Mouse (Mus musculus) cortical plate, adult 2 months (tissue): Measurements from ENCODE around the gene Fam50a. TPM values are rescaled to one million over a fixed set of nuclear protein-coding genes. Genes with fewer than 3 reads are reported as not detected.

Experiments used
- H3K27ac ChIP-seq: fragments of 200-500 bp; 2 replicates; pipeline ENCODE4 v1.5.1; 2012; ENCODE audit warnings: low read length, control low read depth, inconsistent platforms; ENCODE audit not compliant: insufficient read depth
- H3K4me1 ChIP-seq: fragments of 200-500 bp; 2 replicates; pipeline ENCODE4 v1.6.1; 2011; ENCODE audit warnings: low read length; ENCODE audit not compliant: control insufficient read depth, insufficient read depth
- H3K4me3 ChIP-seq: fragments of 200-500 bp; 2 replicates; pipeline ENCODE4 v1.5.1; 2011; ENCODE audit warnings: mild to moderate bottlenecking, low read length, control low read depth; ENCODE audit not compliant: insufficient read depth
- CTCF ChIP-seq: fragments of 200-500 bp; IDR thresholded peaks from 2 replicates; pipeline ENCODE4 v1.5.1; 2011; ENCODE audit warnings: mild to moderate bottlenecking, control low read depth, low read length; ENCODE audit not compliant: insufficient read depth; ENCODE audit errors: extremely low read depth
- POLR2A ChIP-seq: fragments of 200-500 bp; IDR thresholded peaks from 2 replicates; pipeline ENCODE4 v1.6.1; 2011; ENCODE audit warnings: mild to moderate bottlenecking, low read length, control low read depth; ENCODE audit not compliant: insufficient read depth; ENCODE audit errors: extremely low read depth
- polyA plus RNA-seq: library from polyadenylated mRNA; depleted of rRNA; stranded (reverse); fragments of >200 nt; gene quantifications from 2 replicates; pipeline ENCODE4 v1.2.3, GENCODE M21; 2012

The Fam50a gene
- polyA plus RNA-seq, 1 experiment: 41.0 TPM

- H3K4me1 ChIP-seq: no peaks in the 10 kb centered on the region
- peak overlapping the region; percentile 95 for H3K4me3 ChIP-seq
- peak; percentile 90 for TF ChIP-seq POLR2A
- TF ChIP-seq CTCF: no peak
- H3K27ac ChIP-seq: peak overlapping the region; percentile 38; the same call in 1 of the 2 replicates
Observed at GRCm38 (mm10) chrX:74282395-74283091, 30.3 kb upstream of the Fam50a start.

GRCm38 (mm10) chrX:74283092-74283437 is 29.8 kb upstream of the Fam50a start:
- TF ChIP-seq POLR2A (no peak), CTCF (no peak)
- peak overlapping the region; percentile 27; the same call in 1 of the 2 replicates for H3K27ac ChIP-seq
- H3K4me3 ChIP-seq: peak overlapping the region; percentile 95
- H3K4me1 ChIP-seq: no peaks in the 10 kb centered on the region

- no peak for TF ChIP-seq POLR2A
- TF ChIP-seq CTCF: no peak
Observed at GRCm38 (mm10) chrX:74293431-74293830, 19.4 kb upstream of the Fam50a start.

GRCm38 (mm10) chrX:74296538-74297448 is 16.0 kb upstream of the Fam50a start, which contains the start of gene Atp6ap1:
Atp6ap1 (plus strand) TSS chrX:74297097.
- TF ChIP-seq POLR2A (peak; percentile 86), CTCF (no peak)
- H3K4me1 ChIP-seq: no peaks in the 10 kb centered on the region
- peak within 1 kb of the TSS; percentile 93 for H3K4me3 ChIP-seq
- H3K27ac ChIP-seq: peak within 1 kb of the TSS; percentile 80

More at GRCm38 (mm10) chrX:74293431-74293830, 19.4 kb upstream of the Fam50a start:
- Histone ChIP-seq H3K27ac (no peak overlapping the region), H3K4me3 (no peak overlapping the region), H3K4me1 (no peaks in the 10 kb centered on the region)

GRCm38 (mm10) chrX:74298348-74298747 is 14.5 kb upstream of the Fam50a start:
- H3K4me3 ChIP-seq: no peak overlapping the region
- TF ChIP-seq POLR2A (no peak), CTCF (no peak)
- no peak overlapping the region for H3K27ac ChIP-seq
- no peaks in the 10 kb centered on the region for H3K4me1 ChIP-seq

GRCm38 (mm10) chrX:74299721-74300120 is 13.1 kb upstream of the Fam50a start:
- Histone ChIP-seq H3K4me3 (no peak overlapping the region), H3K27ac (no peak overlapping the region), H3K4me1 (no peaks in the 10 kb centered on the region; the same call in 1 of the 2 replicates)
- TF ChIP-seq POLR2A (no peak), CTCF (no peak)

- peaks cover 2% of the 10 kb centered on the region; the same call in 1 of the 2 replicates for H3K4me1 ChIP-seq
- H3K27ac ChIP-seq: peak within 1 kb of the TSS; percentile 96
- TF ChIP-seq POLR2A: peak; percentile 89
- TF ChIP-seq CTCF: no peak
- peak within 1 kb of the TSS; percentile 99 for H3K4me3 ChIP-seq
Observed at GRCm38 (mm10) chrX:74304867-74305700, 7.7 kb upstream of the Fam50a start, which contains the start of gene Gdi1. Gdi1 (plus strand) TSS chrX:74304998.

GRCm38 (mm10) chrX:74328725-74329161 is 15.9 kb downstream of the Fam50a start, which contains the start of gene Plxna3:
Plxna3 (plus strand) TSS chrX:74329066.
- 0 out of 2 replicates have a peak, but pooled peaks have one; percentile 17 for TF ChIP-seq POLR2A
- TF ChIP-seq CTCF: no peak
- Histone ChIP-seq H3K4me1 (no peaks in the 10 kb centered on the region), H3K4me3 (peak within 1 kb of the TSS; percentile 43), H3K27ac (no peak within 1 kb of the TSS)
